Mouse (Mus musculus) cerebellum, adult (tissue): ENCODE results near the gene Dtx3.

Source experiments
- ATAC-seq: cut with Nextera tagmentation; 2 replicates; pipeline ENCODE4 v1.9.2; 2017; ENCODE audit warnings: mild to moderate bottlenecking, moderate library complexity, mixed read lengths; ENCODE audit not compliant: insufficient number of reproducible peaks, low FRiP score, low TSS enrichment

Dtx3 gene

DNA sequence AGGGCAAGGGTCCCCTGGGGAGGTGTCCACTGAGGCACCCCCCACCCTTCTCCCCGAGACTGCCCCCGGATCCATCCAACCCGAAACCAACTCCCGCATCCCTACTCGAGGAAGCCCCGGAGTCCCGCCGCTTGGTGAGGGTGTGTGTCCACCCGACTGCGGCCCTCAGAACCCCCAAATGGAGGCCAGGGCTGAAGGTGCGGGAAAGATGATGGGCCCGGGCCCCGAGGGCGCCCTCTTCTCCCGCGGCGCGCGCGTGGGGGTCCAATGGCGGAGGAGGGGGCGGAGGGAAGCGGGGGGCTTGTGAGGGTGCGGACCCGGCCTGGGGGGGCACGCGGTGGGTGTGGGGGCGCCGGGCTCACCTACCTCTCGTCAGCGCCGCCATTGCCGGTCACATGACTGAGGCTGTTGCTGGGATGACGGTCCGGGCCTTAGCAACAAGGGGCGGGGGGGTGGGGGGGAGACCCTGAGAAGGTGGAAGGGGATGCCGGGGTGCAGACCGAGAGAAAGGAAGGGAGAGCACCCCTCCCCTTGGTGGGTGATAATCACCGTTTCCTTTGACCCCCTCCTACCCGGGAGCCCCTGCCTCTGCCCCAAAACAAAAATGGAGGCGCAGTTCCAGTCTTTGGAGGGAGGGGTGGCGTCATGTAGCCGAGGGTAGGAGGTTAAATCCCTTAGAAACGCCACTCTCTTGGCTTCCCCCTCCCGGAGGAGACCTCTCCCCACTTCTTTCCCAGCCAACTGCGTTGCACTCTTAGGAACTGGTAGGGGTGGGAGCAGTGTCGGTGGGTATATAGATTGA lies at the start of gene Dtx3:
TSS of gene Dtx3 (minus strand) at position 401 of the 802 bp plus-strand sequence.
- ATAC-seq = no peak; the same call in 1 of the 2 replicates

DNA sequence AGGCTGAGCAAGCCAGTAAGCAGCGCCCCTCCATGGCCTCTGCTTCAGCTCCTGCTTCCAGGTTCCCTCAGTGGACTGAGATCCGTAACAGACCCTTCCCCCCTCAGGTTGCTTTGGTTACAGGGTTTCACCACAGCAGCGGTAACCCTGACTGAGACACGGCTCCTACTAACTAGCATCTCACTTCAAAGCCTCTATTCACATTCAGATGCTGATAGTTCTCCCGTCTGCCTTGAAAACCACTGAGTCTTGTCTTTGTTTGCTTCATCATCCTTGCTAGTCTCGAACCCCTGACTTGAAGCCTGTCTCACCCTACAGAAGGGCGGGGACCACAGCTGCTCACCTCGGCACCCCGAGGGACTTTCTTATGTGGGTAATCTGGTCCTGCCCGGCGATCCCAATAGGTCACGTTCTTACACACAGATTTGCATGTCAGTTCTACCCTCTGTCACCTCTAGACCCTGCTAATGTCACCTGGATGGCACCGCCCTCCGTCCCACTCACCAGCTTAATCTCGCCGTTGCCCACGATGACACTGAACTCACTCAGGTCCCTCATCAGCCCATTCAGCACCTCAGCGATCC lies 42.8 kb upstream of the Dtx3 start:
- no peak for ATAC-seq

DNA sequence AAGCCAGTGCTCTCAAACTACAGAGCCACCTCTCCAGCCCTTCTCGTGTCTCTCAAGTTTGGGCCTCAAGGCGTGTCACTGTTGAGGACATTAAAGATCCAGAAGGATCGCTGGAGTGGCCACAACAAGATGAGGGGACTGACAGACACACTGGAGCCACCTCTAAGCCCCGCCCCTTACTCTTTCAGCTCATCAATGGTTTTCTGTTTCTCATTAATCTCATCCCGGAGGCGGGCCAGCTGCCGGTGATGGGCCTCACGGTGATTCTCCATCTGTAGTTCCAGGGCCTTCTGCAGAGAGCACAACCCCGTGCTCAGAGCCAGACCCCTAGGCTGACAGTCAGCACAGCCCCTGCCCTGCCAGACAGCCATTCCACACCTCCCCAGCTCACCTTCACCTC lies 41.0 kb upstream of the Dtx3 start:
- no peak for ATAC-seq

DNA sequence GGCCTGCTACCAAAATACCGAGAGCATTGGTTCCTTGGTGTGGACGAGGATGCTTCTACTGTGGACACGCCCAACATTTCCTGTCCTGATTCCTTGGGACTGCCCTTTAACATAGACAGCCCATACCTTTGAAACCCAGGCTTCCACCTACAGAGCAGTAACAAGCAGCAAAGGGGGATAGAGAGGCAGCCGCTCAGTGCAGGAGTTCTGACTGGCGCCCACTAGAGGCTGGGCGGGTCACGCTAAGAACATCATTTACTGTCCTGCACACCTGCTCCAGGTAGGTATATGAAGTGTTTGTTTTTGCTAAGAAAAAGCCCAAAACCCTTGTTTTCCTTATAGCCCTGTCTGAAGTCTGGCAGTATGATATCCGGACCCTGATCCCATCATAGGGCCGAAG lies 37.6 kb upstream of the Dtx3 start:
- ATAC-seq = no peak

- ATAC-seq = peak; percentile 49; the same call in 1 of the 2 replicates
Measured at GRCm38 (mm10) chr10:127231741-127232140, 36.2 kb upstream of the Dtx3 start.

DNA sequence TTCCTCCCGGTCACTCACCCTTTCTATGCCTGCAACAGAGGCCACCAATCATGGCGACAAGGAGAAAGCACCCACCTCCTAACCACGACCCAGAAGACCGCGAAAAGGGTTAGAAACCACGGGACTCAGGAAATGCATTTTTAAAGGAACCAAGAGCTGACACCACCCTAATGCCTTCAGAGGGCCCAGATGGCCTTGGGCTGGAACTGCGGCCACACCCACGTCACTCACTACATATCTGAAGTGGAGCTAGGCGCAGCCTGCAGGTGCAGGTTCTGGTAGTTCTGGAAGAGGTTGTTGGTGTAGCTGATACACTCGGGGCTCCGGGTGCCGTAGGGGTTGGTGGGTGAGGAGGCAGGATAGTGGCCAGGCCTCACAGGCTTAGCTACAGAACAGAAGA lies 35.2 kb upstream of the Dtx3 start:
- ATAC-seq = no peak

GRCm38 (mm10) chr10:127228897-127229296 lies 33.4 kb upstream of the Dtx3 start:
- peak; percentile 56; the same call in 1 of the 2 replicates for ATAC-seq

- no peak for ATAC-seq
Measured at GRCm38 (mm10) chr10:127227163-127227562, 31.6 kb upstream of the Dtx3 start.

GRCm38 (mm10) chr10:127226318-127226895 lies 30.9 kb upstream of the Dtx3 start:
- ATAC-seq = no peak

DNA sequence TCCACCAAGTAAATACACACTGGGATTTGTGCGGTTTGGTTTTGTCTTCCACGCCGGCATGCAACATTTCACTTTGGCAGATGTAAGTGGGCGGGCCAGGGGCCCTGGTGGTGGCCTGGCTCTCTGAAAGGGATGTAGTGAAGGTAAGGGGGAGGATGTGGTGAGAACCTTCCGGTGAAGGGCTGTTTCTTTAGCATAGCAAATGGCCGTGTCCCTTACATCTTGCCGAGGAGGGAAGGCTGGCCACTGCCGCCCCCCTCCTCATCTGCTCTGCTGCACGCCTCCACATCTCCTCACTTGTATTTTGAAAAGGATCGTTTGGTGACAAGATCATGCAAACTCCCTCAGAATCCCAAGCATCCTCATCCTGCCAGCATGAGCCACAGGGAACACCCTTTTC lies 30.2 kb upstream of the Dtx3 start:
- ATAC-seq = no peak

DNA sequence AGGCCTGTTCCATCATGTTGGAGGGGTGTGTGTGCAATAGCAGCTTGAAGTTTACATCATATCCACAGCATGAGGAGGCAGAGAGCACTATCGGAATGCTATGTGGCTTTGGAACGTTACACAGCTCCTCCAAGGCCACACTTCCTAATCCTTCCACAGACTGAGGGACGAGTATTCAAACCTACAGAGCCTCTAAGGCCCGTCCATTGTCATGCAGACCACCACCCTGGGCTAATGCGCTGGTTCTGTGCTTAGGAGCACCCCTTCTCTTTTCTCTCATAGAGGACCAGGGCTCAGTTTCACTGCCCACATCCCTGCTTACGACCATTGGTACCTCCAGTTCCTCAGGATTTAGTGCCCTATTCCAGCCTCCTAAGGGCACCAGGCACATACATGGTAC lies 29.7 kb upstream of the Dtx3 start:
- ATAC-seq = no peak

- ATAC-seq = no peak
Measured at GRCm38 (mm10) chr10:127218339-127218738, 22.8 kb upstream of the Dtx3 start.

DNA sequence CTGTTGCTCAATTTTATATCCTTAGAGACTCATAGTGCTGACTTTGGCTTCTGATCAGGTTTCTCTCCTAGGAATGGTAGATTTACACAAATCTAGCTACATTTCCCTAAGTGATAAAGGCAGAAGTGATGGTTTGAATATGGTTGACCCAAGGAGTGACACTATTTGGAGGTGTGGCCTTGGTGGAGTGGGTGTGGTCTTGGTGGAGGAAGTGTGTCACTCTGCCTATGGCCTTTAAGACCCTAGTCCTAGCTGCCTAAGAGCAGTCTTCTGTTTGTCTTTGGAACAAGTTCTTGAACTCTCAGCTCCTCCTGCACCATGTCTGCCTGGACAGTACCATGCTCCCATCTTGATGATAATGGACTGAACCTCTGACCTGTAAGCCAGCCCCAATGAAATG lies 21.6 kb upstream of the Dtx3 start:
- ATAC-seq = no peak

DNA sequence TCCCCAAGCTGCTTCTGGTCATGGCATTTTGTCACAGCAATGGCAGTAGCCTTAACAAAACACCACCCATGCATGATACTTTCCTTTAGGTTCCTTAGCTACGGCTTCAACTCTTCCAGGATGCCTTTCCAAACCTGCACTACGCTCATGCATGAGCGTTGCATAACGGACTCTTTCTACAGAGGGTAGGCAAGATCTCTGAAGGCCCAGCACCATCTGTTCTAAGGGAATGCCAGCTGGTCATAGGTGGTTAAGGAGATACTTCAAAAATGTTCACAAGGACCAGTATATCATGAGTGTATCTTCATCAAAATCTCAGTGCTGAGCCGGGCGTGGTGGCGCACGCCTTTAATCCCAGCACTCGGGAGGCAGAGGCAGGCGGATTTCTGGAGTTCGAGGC lies 20.9 kb upstream of the Dtx3 start:
- no peak for ATAC-seq

GRCm38 (mm10) chr10:127214422-127214803 lies 18.9 kb upstream of the Dtx3 start:
- ATAC-seq = no peak

- ATAC-seq = no peak
Measured at GRCm38 (mm10) chr10:127213704-127214421, 18.3 kb upstream of the Dtx3 start.

DNA sequence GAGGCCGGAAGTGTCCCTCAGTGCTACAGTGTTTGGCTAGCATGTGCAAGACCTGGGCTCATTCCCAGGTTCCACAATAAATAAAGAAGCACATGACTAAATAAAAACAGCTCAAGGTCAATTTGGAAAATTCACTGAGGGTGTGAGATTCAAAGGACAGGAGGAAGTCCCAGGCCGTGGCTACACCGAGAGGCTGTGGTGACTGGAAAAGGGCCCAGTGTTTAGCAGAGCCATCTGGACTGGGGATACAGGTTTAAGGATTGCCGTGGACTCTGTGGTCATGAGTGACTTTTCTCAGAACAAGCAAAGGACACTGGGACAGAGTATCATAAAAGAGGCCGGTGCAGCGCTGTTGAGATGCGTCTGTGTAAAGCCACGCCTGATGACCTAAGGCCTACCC lies 17.7 kb upstream of the Dtx3 start:
- no peak for ATAC-seq

DNA sequence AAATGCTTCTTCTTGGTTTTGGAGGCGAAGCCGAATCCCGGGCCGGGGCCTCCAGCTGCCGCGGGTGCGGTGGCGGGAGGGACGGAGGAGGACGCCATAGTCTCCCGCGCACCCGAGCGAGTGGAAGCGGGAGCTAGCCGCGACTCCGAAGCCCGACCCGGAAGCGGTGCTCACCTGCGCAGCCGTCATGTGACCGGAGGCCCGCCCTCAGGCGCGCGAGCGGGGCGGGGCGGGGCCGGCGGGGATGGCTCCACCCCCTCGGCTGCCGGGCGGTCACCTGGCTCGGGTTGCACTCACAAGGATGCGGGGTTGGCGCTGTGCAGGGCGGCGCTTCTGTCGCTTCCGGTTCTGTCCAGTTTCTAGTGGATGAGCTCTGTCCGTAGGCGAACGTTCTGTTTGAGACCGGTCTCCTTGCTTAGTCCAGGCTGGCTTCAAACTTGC lies 15.9 kb upstream of the Dtx3 start, which contains the start of gene Pip4k2c:
TSS of gene Pip4k2c (minus strand) at position 172 of the 441 bp plus-strand sequence.
- peak; percentile 85 for ATAC-seq

DNA sequence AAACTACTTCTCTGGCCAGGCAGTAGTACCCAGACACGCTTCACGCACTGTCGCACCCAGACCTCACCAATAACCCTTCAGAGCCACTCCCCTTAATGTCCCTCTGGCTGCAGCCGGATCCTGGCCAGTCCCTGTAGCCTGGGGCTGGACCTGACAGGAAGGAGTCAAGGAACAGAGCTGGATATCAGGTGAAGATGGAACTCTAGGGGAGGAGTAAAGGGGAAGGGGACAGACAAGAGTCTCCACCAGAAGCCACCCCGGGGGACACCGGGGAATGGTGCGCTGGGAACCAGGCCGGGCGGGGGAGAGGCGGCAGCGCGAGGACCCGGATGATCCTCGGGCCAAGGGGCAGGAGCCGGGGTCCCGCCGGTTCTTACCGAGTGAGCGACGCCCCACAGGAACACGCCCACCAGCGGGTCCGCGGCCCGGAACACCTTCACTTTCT lies 15.5 kb upstream of the Dtx3 start:
- ATAC-seq = peak; percentile 28; the same call in 1 of the 2 replicates

DNA sequence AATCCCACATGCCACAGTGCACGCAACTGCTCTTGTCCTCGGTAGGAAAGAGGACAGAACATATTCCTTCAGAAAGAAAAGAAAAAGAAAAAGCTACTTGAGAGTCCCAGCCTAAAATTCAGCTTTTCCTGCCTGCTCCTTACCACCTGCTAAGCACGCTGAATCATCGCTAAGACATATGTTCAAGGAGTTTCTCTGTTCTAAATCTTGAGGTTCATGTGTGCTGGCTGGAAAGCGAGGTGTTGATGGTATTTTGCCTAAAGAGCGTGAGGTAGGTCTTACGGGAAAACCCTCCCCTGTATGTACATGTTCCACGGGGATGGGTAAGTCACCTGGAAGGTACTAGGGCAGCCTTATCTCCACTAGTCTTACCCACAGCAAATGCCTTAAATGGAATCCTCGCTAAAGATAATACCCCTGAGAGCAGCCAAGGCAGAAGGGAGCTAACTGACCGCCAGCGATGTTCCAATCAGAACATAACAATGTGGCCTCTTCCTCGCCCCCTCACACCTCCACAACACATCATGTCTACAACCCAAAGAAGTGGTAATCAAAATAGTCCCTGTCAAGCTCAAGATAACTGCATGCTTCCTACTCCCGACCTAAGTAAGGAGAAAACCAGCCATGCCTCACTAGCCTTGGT lies 14.5 kb upstream of the Dtx3 start:
- no peak for ATAC-seq
